Mouse (Mus musculus): ENCODE data around the gene Vti1a.

Gene Vti1a

GRCm38 (mm10) chr19:55564104-55564938, 248.2 kb downstream of the Vti1a start:
- no peak for DNase-seq

- no peak for DNase-seq
Observed at GRCm38 (mm10) chr19:55565111-55565510, 249.0 kb downstream of the Vti1a start.

- no peak for DNase-seq
Observed at GRCm38 (mm10) chr19:55565523-55566369, 249.7 kb downstream of the Vti1a start.

GRCm38 (mm10) chr19:55569114-55569513, 253.0 kb downstream of the Vti1a start:
- no peak for DNase-seq

GRCm38 (mm10) chr19:55569894-55570293, 253.8 kb downstream of the Vti1a start:
- DNase-seq, result no peak

GRCm38 (mm10) chr19:55570520-55571296, 254.6 kb downstream of the Vti1a start:
- DNase-seq, result no peak

GRCm38 (mm10) chr19:55571486-55571885, 255.4 kb downstream of the Vti1a start:
- no peak for DNase-seq

GRCm38 (mm10) chr19:55577306-55578042, 261.4 kb downstream of the Vti1a start:
- DNase-seq, result no peak

GRCm38 (mm10) chr19:55578094-55579085, 262.3 kb downstream of the Vti1a start:
- DNase-seq, result no peak

- no peak for DNase-seq
Observed at GRCm38 (mm10) chr19:55579310-55579709, 263.2 kb downstream of the Vti1a start.

GRCm38 (mm10) chr19:55580152-55580551, 264.1 kb downstream of the Vti1a start:
- no peak for DNase-seq

GRCm38 (mm10) chr19:55580667-55581066, 264.6 kb downstream of the Vti1a start:
- no peak for DNase-seq

- no peak for DNase-seq
Observed at GRCm38 (mm10) chr19:55582896-55583653, 267.0 kb downstream of the Vti1a start.

- DNase-seq, result no peak
Observed at GRCm38 (mm10) chr19:55585270-55586224, 269.5 kb downstream of the Vti1a start.

- no peak for DNase-seq
Observed at GRCm38 (mm10) chr19:55587638-55588421, 271.7 kb downstream of the Vti1a start.

- DNase-seq, result no peak
Observed at GRCm38 (mm10) chr19:55588948-55589896, 273.1 kb downstream of the Vti1a start.
